Mouse (Mus musculus) kidney, postnatal 10 days (tissue): ENCODE results near the gene Rab3a.

Source experiments
- DNase-seq: peaks from one replicate; pipeline ENCODE4 v3.0.0; 2021; ENCODE audit warnings: mixed read lengths

Gene Rab3a

DNA sequence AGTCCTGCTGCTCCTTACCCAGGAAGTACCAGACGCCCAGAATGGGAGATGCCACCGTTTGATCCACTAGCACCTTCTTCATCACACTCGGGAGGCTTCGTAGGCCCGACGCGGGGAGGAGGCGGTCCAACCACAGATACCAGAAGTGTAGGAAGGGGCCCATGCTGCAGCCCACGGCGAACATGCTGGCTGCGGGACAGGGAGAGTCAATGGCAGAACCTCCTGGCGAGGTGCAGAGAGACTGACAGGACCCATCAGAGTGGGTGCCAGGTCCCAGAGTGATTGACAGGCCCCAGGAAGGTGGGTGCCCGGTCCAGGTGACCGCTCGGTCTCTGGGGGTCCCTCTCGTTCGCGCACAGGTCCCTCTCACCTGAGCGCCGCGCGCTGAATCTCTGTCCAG lies 5.9 kb downstream of the Rab3a start:
- no peak for DNase-seq

DNA sequence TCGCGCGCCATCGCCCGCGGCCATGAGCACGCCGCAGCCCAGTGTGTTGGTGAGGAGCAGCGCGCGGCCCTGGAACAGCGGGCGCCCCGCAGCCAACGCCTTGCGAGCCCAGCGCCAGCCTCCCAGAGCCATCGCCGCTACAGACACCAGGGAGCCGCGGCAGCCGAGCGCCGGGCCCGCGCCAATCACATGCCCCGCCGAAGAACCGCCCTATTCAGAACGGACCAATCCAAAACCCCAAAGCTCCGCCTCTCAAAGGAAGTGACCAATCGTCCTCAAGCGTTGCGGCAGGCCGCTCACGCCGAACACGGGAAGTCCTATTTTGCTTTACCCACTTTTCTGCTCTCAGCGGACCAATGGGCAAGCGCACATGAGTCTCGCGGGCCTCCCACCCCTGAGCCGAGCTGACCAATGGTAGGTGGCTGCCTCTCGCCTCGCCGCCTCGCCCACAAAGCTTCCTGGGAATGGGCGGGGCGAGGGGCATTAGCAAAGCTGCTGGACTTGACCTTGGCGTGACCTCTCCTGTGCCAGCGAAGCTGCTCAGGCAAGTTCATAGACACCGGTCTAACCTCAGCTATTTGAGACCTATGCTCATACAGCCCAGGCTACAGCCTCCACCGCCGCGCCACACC lies 6.4 kb downstream of the Rab3a start, which contains the start of gene Mpv17l2:
TSS of gene Mpv17l2 (minus strand) at position 172 of the 632 bp plus-strand sequence.
- peak; percentile 96 for DNase-seq

DNA sequence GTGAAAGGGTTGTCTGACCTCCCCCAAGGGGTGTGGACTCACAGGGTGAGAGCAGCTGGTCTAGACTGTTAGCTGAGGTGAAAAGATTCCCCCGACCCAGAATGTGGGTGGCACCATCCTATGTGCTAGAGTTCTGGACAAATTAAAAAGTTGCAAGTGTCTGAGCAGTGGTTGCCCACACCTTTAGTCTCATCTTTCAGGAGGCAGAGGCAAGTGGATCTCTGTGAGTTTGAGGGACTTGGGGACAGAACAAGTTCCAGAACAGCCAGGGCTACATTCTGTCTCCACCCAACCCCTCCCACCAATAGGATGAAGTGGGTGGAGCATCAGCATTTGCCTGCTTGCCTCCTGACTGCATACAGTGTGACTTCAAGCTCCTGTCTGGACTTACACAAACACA lies 7.6 kb downstream of the Rab3a start:
- DNase-seq = no peak

DNA sequence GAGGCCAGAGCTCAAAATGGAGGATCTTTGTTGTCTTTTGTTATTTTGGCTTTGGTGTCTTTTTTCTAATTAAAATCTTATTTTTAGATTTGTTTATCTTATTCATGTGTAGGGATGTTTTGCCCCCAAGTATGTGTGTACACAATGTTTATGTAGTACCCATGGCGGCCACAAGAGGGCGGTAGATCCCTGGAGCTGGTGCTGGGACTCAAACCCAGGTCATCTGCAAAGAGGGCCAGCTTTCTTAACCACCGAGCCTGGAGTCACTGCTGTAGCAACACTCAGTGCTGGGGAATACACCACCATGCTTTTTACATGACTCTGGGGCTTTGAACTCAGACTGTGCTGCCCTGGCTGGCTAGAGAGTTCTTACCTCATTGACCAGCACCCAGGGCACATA lies 8.9 kb downstream of the Rab3a start:
- DNase-seq = peak; percentile 78

DNA sequence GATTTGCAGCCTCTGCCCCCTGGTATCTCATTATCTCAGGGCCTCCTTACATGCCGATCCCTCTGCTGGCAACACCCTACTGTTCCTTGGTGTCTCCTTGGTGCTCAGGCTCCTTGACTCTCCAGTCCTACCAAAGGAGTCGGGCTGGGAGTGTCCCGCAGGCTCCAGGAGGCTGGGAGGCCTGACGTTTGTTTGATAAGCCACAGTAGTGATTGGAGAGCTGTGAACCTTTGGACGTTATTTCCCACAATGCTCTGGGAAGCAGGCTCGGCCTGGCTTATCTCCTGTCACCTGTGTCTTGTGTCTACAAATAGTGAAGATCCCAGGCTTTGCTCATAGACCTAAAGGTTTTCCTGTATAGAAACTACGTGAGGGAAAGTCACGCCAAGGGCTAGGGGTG lies 9.5 kb downstream of the Rab3a start:
- DNase-seq = no peak

DNA sequence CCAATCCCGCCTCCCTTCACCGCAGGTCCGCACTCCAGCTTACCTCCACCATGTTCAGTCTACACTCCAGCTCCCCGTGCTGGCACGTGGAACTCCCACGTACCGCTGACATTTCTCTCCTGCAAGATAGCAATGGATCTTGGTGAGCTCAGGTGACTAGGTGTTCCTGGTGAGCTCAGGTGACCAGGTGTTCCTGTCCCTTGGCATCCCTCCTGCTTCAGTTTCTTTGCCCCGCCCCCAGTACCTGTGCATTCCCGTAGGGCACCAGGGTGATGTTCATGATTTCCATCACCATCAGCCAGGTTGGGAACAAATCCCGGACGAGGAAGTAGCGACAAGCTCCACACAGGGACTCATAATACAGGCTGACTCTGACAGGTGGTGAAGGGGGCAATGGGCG lies 10.2 kb downstream of the Rab3a start:
- DNase-seq = no peak

DNA sequence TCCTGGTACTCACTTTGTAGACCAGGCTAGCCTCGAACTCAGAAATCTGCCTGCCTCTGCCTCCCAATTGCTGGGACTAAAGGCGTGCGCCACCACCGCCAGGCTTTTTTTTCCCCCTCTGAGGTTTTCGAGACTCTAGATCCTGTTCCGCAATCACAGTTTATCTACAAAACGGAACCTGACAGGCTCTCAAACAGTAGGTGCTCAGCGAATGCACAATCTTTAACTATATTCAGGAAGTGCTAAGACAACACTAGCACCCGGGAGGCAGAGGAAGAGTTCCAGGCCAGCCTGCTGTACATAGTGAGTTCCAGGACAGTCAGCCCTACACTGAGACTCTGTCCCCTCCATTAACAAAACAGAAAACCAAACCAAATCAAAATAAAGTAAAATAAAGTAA lies 10.8 kb downstream of the Rab3a start:
- no peak for DNase-seq

DNA sequence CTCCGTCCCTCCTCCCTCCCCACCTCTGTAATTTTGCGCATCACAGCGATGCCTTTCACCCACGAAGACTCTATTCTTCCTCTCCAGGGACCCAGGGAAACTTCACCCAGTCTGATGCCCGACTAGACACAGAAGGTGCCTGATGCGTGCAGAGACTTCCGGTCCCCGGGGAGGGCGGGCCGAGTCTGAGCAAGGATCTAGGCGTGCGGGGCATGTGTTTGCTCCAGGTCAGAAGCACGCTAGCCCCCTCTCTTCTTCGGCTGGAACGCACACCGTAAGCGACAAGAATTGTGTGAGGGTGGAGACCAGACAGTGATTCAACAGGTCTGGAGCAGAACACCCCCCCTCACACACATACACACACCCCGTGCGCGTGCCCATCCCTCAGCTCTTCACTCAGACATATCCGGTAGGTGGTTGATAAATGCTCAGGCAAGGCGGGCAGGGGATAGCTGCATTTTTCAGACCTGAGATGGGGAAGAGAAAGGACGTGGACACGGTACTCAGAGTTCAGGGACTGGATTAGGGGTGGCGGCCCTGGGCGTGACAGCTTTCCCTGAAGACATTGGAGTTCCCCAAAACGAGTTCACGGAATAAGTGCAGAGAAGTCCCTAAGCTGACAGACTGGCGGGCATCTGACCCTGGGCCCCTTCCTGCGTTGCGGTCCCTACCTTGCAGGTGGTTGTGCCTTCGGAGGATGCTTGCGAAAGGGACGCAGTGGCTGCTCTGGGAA lies 11.5 kb downstream of the Rab3a start:
- peak; percentile 69 for DNase-seq

DNA sequence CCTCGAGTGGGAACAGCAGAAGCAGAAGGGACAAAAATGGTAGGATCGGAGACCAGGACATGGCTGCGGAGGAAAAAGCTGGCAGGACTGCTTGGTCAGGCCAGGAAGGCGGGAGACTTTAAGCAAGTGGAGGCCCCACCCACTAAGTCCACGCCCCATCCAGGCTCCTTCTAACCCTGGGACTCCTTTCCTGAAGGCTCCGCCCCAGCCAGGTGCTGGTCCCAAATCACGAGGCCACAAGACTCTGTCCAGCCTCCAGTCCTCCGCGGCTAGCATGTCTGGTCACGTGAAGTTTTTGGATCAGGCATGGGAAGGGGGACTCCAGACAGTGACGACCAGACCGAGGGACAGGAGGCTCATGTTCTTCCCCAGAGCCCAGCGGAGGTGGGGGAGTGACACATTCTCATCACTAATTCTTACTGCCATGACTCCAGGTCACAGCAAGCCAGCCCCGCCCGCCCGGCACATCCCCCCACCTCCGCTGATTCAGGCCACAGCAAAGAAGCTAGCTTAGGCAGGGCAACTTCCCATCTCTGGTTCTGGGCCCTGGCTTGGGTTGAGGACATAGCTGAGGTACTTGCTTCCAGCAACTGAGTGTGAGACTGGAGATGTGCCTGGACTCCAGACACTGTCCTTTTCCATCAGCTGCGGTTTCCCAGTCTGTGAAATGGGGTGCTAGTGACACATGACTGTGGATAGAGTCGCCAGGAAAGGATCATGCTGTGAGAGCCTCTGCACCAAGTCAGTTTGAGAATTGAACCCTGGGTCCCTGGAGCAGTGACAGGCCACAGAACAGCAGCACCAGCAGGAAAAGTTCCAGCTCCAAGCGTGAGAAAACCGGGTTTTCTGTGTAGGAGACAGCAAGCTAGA lies 12.3 kb downstream of the Rab3a start:
- peak; percentile 88 for DNase-seq

DNA sequence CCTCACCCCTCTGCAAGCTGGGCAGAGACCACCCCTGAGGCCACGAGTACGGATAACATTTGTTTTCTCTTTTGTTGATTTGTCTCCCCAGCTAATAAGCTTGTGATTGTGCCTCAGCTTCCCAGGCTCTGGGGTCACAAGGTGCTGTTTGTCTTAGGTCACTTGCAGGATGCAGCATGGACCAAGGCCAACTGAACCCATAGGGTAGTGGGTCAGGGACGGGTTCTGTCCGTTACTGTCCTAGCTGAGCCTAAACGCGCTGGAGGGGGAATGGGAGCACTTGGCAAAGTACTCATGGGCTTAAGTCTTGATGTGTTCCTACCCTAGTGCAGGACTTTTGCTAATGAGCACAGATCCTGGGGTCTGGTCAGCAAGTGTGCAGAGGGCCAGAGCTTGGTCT lies 13.0 kb downstream of the Rab3a start:
- DNase-seq = no peak

DNA sequence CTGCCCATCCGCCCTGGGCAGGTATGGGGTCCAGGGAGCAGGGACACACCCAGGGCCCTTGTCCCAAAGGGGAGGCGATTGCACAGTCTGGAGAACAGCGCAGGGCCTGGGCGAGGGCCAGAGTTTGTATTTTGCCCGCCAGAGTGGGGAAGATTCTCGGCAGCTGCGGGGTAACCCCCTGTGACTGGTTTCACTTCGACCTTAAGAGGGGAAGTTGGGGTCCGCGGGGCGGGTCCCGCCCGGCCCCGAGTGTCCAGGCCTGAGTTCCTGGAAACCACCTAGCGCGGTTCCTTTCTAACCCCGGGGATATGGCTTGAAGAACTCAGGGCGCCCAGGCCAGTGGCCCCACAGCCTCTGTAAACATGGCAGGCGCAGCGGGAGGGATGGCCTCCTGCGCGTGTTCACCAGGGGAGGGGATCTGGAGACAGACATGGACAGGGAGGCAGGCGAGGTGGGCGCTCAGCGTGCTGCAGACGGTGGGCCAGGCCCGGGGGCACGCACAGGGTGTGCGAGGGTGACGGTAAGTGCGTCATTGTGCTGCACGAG lies 13.8 kb downstream of the Rab3a start:
- DNase-seq = no peak

DNA sequence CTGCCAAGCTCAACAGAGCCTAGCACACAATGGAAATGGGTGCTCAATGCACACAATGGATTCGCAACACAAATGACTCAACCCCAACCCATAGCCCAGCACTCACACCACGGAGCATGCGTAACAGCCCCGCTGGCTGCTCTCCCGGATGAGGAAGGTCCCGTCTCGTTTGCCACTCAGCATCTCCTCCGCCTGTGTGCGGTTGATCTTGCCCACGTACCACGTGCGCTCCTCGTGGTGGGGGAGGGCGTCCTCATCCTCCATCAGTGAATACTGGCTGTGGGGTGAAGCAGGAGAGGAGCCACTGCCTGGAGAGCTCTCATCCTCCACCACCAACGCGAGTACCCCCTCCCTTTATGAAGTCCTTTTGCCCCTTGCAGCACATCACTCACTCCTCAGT lies 14.5 kb downstream of the Rab3a start:
- DNase-seq = no peak

DNA sequence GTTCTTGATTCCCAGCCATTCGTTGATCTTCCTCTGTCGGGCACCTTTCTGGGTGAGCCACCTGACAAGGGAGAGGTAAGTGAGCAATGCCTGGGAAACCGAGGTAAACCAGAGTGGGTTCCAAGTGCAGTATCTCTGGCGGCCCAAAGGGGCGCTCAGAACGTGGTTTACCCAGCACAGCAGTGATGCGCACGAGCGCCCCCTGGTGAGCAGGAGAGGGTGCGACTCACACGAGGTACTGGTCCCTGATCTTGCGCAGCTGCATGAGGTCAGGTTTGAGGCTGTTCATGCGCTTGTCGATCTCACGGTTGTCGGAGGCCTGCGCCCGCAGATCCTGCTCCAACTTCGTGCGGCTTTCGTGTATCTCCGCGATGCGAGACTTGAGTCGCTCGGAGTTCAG lies 14.9 kb downstream of the Rab3a start:
- DNase-seq = peak; percentile 98

DNA sequence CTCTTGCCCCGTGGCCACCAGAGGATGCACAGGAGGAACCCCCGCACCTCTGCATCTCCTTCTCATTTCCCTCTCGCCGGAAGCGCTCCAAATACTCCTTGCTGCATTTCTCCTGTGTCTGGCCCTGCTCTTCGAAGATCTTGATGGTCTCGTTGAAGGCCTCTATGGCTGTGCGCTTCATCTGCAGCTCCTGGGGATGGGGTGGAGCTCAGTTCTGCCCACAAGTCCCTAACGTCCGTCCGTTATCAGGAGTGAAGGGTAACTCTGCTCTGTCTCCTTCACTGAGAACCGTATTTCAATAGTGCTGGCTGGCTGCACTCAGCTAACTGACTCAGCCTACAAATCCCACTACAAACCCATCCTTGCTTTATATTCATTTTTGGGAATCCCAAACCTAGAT lies 15.4 kb downstream of the Rab3a start:
- no peak for DNase-seq

DNA sequence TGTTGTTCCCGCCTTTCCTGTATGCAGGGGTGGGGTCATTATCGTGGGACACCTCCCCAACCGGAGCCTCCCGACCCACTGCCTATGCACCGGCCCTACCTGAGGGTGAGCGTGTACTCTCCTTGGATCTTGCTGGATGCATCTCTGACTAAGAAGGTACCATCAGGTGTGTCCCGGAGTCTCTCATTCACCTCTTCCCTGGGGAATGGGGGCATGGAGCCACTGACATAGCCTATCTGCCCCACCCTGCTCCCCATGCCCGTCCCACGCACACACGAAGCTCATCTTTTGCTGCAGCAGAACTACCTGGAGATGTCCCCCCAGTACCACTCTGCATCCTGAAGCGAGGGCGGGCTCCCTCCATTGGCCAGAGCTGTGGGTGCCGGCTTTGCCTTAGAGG lies 16.3 kb downstream of the Rab3a start:
- DNase-seq = no peak

DNA sequence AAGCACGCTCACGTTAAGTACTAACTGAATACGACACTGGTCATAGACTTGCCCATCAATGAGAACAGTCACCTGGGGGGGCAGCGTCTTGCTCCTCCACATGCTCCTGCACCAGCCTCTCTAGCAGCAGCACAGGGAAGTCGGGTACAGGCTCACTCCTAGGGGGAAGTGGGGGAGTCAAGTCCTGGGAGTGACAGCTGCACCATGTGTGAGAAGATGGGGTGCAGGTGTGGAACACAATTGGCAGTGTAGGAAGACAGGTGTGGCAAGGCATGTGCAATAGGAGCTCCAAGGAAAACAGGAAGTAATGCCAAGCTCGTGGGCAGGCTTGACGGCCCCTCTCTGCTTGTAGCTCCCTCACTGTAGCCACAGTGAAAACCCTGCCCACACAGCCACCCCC lies 16.7 kb downstream of the Rab3a start:
- no peak for DNase-seq

DNA sequence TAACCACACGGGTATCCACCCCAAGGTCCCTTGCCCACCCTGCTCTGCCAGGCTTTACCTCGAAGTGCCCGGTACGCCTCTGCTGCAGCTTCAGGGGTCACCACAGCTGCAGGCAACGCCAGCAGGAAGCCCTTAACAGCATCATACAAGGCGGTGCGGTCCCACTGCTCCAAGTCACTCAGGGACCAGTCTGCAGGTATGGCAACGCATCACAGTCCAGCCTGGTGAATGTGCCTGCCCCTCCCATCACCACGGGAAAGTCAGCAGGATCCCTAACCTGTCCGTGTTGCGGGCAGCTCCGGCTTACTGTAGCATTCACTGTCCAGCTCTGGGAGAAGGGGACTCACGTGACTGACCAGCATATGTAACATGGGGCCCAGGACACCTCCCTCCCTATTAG lies 17.6 kb downstream of the Rab3a start:
- DNase-seq = no peak

DNA sequence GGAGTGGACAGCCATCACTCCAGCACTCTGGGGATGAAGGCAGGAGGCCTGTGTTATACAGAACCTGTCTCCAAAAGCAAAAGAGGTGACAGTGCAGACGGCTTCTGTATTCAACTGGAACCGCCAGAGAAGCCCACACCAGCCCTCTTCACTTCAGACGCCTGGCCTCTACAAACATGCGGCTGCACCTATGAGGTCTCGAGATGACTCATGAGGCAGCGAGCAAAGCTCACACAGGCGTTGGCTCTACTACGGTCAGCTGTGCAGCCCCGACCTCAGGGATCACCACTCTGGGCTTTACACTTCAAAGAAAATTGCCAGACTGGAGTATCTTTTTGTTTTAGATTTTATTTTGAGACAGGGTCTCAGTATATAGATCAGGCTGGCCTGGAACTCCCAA lies 18.4 kb downstream of the Rab3a start:
- no peak for DNase-seq

DNA sequence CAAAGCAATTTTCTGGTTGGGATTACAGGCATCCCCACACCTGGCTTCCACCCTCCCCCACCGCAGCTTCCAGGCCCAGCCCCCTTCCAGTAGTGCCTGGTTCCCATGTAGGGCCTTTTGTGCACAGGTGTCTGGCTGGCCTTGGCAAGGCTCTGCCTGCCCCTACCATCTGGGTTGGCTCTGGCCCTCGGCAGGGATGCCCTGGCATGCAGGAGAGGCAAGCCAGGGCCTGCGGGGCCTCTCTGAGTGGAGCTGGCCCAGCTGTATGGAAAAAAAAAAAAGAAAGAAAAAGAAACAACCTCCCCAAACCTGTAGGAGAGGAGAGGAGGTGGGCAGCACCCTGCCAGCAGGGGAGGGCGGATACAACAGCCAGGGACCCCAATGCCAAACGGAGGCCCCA lies 18.9 kb downstream of the Rab3a start:
- DNase-seq = no peak

DNA sequence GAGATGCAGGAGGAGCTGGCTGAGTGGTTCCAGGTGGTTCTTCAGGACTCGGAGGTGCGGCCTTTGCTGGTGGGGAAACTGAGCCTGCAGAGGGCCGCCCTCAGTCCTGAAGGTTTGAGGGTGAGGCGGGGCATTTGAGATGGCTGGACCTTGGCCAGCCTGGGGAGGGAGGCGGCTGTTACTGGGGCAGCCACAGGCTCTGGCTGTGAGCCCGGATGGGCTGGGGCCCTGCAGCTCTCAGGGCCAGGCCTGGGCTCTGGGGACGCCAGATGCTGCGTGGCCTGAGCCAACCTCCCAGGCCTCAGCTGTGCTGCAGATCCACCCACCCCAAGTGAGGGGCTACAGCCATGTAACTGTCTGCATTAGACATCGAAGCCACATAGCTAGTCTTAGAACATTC lies 19.4 kb downstream of the Rab3a start:
- DNase-seq = peak; percentile 91

DNA sequence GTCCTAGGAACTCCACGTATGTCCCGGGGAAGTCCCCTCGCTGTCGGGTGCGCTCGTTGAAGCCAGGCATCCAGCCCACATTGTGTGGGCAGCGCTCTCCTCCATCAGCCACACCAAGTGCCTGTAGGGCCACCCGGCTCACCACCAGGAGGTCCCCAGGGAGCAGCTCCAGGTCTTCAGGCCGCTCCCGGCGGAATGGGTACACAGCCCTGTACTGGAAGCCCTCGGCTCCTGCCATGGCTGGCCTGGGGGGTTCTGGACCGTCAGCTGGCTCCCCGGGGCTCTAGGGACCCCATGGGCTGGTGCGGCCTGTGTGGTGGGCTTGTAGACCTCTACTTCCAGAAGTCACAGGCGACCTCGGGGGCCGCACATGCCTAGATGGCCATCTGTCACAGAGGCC lies 20.3 kb downstream of the Rab3a start:
- DNase-seq = no peak

DNA sequence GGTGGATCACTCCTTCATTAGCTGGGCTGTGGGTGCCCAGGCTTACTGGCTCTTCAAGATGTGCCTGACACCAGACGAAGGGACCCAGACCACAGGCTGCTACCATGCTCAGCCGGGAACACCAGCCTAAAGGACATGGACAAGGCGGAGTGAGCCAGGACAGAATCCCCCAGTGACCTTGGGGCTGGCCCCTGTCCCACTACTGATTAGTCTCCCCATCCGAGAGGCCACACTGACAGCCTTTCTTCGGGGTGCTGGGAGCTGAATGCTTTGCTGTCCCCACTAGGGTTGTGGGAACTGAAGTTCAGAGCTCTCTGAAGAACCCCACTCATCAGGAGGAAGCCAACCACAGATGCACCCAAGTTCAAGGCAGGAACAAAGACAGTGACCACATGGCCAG lies 20.7 kb downstream of the Rab3a start:
- DNase-seq = no peak

DNA sequence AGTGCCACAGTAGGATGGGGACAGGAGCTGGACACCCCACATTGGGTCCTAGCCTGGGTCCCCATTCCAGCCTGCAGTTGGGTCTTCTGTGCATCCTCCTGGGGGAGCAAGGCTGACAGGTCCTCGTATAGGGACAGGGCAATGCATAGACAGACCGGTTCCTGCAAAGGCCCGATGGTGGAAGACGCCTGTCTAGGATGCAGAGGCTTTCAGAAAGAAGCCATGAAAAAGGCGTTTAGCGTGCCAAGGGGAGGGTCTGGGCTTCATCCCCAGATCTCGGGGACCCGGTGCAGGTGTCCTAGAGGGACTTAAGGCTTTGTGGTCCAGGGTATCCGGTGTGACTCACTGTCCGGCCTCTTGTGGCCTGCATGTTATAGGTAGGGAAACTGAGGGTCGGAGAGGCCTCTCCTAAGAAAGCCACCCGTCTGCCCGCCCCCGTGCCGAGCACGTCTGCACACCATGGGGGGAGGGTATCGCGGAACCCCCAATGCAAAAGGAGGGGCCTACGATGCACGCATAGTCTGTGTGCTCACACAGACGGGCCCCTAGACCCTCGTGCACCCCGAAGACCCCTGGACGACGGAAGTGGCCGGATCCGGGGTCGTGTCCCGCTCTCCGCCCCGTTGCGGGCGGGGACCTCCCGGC lies 21.5 kb downstream of the Rab3a start:
- DNase-seq = no peak
